Mouse (Mus musculus) midbrain, embryonic 15.5 days (tissue): ENCODE data around the gene Tenm2. TPM values are rescaled to one million over a fixed set of nuclear protein-coding genes. Genes with fewer than 3 reads are reported as not detected.

Source experiments
- ATAC-seq: fragments of 200-750 bp; cut with Nextera tagmentation; replicated peaks from 2 replicates; pipeline ENCODE4 v1.8.0; 2017; ENCODE audit warnings: moderate TSS enrichment
- H3K27ac ChIP-seq: fragments of 300-500 bp; sonication (generic); 2 replicates; pipeline ENCODE4 v1.5.1; 2015; ENCODE audit warnings: mild to moderate bottlenecking, inconsistent platforms
- H3K27me3 ChIP-seq: fragments of 300-500 bp; sonication (generic); replicated peaks from 2 replicates; pipeline ENCODE4 v1.6.1; 2015; ENCODE audit warnings: inconsistent platforms
- H3K36me3 ChIP-seq: fragments of 300-500 bp; sonication (generic); replicated peaks from 2 replicates; pipeline ENCODE4 v1.6.1; 2015; ENCODE audit warnings: inconsistent platforms
- H3K4me1 ChIP-seq: fragments of 300-500 bp; sonication (generic); 2 replicates; pipeline ENCODE4 v1.6.1; 2015; ENCODE audit warnings: inconsistent platforms
- H3K4me2 ChIP-seq: fragments of 300-500 bp; sonication (generic); 2 replicates; pipeline ENCODE4 v1.6.1; 2015; ENCODE audit warnings: inconsistent platforms, mild to moderate bottlenecking, moderate library complexity
- H3K4me3 ChIP-seq: fragments of 300-500 bp; sonication (generic); 2 replicates; pipeline ENCODE4 v1.5.1; 2015; ENCODE audit warnings: mild to moderate bottlenecking, inconsistent platforms
- H3K9ac ChIP-seq: fragments of 300-500 bp; sonication (generic); 2 replicates; pipeline ENCODE4 v1.6.1; 2015; ENCODE audit warnings: mild to moderate bottlenecking, inconsistent platforms
- H3K9me3 ChIP-seq: fragments of 300-500 bp; sonication (generic); 2 replicates; pipeline ENCODE4 v1.6.1; 2016; ENCODE audit warnings: inconsistent platforms
- WGBS: fragments of 180-500 bp; shearing (Covaris S2); methylation state at CpG from one replicate; pipeline ENCODE4 v1.1.7; 2015; ENCODE audit warnings: mixed read lengths; 5-methylcytosine and 5-hydroxymethylcytosine counted together
- polyA plus RNA-seq: library from polyadenylated mRNA; unstranded; fragments of >200 nt; fragmentation: Nextera tagmentation; extraction: Ambion mirVana; gene quantifications from 2 replicates; pipeline ENCODE4 v1.2.1, GENCODE M21; 2015

Gene Tenm2
- polyA plus RNA-seq, 1 experiment from 2014 or later, result 92.1 TPM

DNA sequence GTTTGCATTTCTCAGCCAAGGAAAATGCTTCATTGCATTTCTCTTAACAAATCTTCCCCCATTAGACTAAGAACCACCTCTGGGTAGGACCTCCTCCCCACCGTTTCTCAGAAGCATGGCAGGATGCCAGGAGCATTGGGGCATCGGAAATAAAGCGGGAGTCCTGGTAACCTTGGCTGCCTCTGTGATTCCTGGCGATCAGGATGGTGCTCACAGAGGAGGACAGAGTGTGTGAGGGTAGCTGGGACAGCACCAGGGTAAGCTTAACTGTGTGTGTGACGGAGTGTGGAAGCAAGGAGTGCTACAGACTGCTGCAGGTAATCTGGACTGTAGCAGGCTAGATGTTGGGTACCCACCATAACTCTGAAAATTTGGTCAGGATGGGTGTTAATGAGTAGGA is 806.8 kb downstream of the Tenm2 start:
- Histone ChIP-seq H3K4me2 (no peak overlapping the region), H3K4me1 (peaks cover 25% of the 10 kb centered on the region), H3K27me3 (no peaks in the 10 kb centered on the region), H3K9ac (no peak overlapping the region), H3K4me3 (no peak overlapping the region), H3K27ac (no peak overlapping the region), H3K36me3 (no peaks in the 10 kb centered on the region), H3K9me3 (no peaks in the 10 kb centered on the region)
- 56% methylated on average over 5 of the region's 5 CpGs for WGBS
- ATAC-seq, result peak; percentile 51; the same call in 1 of the 2 replicates

DNA sequence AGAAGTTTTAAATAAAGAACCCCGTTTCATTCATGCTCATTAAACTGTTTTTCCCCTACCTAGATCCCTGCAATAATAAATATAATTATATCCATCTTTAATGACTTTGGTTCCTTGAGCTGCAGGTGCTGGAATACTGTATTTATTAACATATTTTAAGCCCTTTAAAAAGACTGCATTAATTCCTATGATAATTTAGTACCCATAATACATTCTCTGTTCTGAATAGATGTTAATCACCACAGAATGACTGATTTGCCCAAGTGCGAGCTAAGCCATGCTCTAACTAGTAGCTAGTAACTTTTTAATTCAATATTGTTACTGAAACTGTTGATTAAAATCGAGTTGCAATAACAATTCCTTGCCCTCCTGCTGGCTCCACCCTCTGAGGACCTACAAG is 810.8 kb downstream of the Tenm2 start:
- H3K9ac ChIP-seq, result no peak overlapping the region
- no peaks in the 10 kb centered on the region for H3K9me3 ChIP-seq
- H3K27ac ChIP-seq, result no peak overlapping the region
- no peaks in the 10 kb centered on the region for H3K27me3 ChIP-seq
- no peak overlapping the region for H3K4me2 ChIP-seq
- H3K4me3 ChIP-seq, result no peak overlapping the region
- 52% methylated on average over 3 of the region's 3 CpGs for WGBS
- no peak for ATAC-seq
- H3K4me1 ChIP-seq, result peaks cover 11% of the 10 kb centered on the region
- H3K36me3 ChIP-seq, result no peaks in the 10 kb centered on the region

DNA sequence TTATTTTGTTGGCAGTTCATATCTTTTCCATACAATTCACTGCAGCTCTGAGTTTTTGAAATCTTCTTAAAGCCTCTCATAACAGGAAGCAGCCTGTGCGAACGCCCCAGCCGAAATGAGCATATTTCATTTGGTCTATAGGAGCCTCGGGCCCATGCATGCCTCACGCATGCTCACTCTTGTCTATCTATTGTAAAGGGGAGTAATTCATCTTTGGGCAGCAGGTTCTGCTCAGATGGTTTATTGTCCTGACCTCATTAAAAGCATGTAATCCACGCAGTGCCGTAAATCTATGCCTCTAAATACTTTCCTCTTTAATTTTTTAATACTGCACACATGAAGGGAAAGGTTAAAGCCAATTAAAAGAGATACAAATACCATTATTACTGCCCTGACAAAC is 815.7 kb downstream of the Tenm2 start:
- no peak overlapping the region for H3K27ac ChIP-seq
- peaks cover 3% of the 10 kb centered on the region for H3K4me1 ChIP-seq
- no peak for ATAC-seq
- H3K9me3 ChIP-seq, result no peaks in the 10 kb centered on the region
- no peak overlapping the region for H3K4me3 ChIP-seq
- H3K9ac ChIP-seq, result no peak overlapping the region
- H3K36me3 ChIP-seq, result no peaks in the 10 kb centered on the region
- no peaks in the 10 kb centered on the region for H3K27me3 ChIP-seq
- no peak overlapping the region for H3K4me2 ChIP-seq
- 61% methylated on average over 7 of the region's 7 CpGs for WGBS

DNA sequence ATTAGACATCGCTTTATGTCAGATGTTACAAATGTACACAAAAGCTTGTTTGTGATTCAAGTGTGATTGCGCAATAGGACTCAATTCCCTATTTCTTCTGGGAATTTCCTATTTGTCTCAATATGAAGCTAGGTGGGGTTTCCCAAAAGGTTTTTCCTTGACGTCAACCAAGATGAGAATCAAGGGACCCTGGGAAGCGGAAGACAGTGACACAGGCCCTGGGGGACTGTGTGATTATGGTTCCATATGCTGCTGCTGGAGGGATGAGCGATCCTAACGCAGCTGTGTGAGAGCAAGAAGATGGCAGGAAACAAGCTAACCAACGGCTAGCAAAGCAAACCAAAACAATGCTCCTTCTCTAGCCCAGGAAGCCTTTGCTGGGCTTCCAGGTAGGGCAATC is 820.5 kb downstream of the Tenm2 start:
- H3K4me1 ChIP-seq, result peaks cover 8% of the 10 kb centered on the region; the same call in 1 of the 2 replicates
- no peak overlapping the region for H3K27ac ChIP-seq
- no peak overlapping the region for H3K4me3 ChIP-seq
- 68% methylated on average over 7 of the region's 7 CpGs for WGBS
- no peak overlapping the region for H3K4me2 ChIP-seq
- ATAC-seq, result no peak
- H3K36me3 ChIP-seq, result no peaks in the 10 kb centered on the region
- no peaks in the 10 kb centered on the region for H3K27me3 ChIP-seq
- H3K9ac ChIP-seq, result no peak overlapping the region
- no peaks in the 10 kb centered on the region for H3K9me3 ChIP-seq

DNA sequence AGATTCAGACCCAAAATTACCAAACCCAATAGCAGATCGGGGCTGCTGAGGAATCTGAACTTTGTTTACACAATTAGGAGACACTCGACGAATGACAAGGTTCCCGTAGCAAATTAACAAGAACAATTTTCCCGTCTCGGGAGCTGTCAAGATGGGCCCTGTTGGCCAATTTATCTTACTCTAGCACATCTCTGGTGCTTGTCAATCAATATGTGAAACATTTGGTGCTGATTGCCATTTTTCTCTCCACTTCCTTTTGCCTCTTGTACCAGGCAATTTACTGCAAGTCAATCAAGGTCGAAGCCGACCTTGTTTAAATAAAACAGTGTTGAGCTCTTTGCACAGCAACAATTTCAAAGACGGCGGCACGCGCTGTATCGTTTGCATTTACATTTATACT is 824.9 kb downstream of the Tenm2 start:
- no peak overlapping the region for H3K27ac ChIP-seq
- no peak overlapping the region for H3K4me2 ChIP-seq
- H3K36me3 ChIP-seq, result no peaks in the 10 kb centered on the region
- H3K9me3 ChIP-seq, result no peaks in the 10 kb centered on the region
- H3K4me1 ChIP-seq, result peaks cover 8% of the 10 kb centered on the region; the same call in 1 of the 2 replicates
- H3K4me3 ChIP-seq, result no peak overlapping the region
- 61% methylated on average over 13 of the region's 13 CpGs for WGBS
- no peaks in the 10 kb centered on the region for H3K27me3 ChIP-seq
- no peak overlapping the region for H3K9ac ChIP-seq
- ATAC-seq, result no peak

DNA sequence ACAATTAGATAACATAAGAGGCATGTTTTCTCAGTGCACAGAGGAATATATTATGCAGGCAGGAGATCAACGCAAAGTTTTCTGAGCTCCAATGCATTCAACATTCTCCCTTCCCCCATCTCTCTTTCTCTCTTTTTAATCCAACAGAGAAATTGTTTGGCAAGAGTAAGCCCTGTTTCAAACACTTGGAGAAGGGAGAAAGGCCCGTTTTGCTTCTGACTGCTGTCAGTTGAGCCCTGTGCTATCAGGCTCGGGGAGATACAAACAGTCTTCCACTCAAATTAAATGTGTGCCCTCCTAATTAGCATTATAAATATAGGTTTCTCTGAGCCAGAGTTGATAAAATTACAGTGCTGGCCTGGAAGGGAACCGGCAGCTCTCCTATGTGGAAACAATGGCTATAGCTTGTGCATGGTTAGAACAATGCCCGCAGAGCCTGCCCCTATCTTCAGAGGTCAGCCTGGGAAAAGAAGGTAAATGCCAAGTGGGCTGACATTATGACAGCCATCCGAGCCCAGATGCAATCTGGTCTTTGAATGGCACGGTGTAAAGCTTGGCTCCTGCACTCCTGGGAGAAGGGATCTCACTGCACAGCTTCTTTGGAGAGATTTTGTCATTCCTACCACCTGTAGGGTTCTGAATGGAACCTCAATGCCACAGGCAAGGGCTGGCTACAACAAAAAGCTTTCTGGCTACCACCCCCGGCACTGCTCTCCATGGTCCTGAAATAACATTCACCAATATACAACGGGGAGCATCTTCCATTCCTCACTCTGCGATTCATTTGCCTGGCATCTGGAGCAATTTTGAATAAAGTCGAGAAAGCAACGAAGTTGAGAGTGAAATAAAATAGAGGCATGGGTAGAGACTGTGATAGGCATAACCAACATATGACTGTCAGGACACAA is 839.7 kb downstream of the Tenm2 start:
- Histone ChIP-seq H3K27ac (peak overlapping the region; percentile 50; the same call in 1 of the 2 replicates), H3K27me3 (no peaks in the 10 kb centered on the region), H3K4me3 (no peak overlapping the region), H3K36me3 (no peaks in the 10 kb centered on the region), H3K9ac (no peak overlapping the region), H3K9me3 (no peaks in the 10 kb centered on the region), H3K4me2 (no peak overlapping the region), H3K4me1 (peaks cover 19% of the 10 kb centered on the region)
- WGBS, result 28% methylated on average over 12 of the region's 12 CpGs
- no peak for ATAC-seq

DNA sequence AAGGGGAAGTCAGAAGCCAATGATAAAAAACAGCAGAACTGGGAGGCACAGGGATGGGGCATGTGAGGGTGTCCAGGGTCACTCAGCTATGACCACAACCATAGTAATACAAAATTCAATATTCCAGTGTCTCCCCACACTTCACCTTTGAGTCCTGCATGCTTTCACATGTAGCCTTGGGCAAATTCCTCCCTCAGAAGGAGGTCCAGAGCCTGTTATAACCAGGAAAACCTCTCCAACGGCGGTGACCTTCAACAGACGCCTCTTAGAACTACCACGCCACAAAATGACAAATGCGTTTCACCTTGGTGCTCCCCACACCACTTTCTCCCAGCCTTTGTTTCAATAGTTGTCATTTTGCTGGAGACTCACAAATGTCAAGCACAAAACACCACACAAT is 851.1 kb downstream of the Tenm2 start:
- H3K4me2 ChIP-seq, result no peak overlapping the region
- WGBS, result 93% methylated on average over 5 of the region's 5 CpGs
- H3K4me3 ChIP-seq, result no peak overlapping the region
- H3K27ac ChIP-seq, result no peak overlapping the region
- H3K9me3 ChIP-seq, result no peaks in the 10 kb centered on the region
- no peak overlapping the region for H3K9ac ChIP-seq
- no peaks in the 10 kb centered on the region for H3K27me3 ChIP-seq
- ATAC-seq, result no peak
- no peaks in the 10 kb centered on the region for H3K4me1 ChIP-seq
- no peaks in the 10 kb centered on the region for H3K36me3 ChIP-seq

DNA sequence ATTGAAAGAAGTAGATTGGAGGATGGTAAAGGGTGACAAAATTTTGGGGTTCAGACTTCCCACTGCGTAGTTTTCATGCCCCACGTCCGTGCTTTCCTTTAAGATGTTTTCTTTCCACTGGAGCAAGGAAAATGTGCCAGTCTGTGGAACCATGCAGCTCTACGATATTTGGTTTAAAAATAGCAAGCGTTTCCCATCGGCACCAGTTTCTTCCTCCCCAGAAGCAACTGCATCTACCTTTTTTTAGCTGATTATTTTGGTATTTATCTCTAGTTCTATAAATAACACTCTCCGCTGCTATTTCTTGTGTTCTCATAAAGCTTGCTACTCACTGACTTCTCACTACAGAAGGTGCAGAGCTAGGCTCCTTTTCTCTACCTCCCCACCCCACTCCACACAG is 864.0 kb downstream of the Tenm2 start:
- no peak overlapping the region for H3K9ac ChIP-seq

DNA sequence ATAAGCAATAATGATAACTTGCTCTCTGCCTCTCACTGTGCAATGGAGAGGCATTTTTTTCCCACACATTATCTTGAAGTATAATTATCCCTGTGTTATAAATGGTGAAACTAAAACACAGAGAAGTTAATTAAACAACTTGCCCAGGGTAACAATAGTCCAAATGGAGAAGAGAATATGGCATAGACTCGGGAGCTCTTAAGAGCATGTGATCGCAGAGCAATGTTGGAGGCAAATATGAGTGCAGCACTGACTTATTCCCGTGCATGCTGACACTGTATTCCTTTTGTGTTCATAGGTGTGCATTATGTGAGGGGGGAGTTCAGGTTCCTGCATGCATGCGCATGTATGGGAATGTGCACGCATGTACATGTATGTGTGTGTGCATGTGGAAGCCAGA is 870.7 kb downstream of the Tenm2 start:
- no peaks in the 10 kb centered on the region for H3K27me3 ChIP-seq
- 92% methylated on average over 5 of the region's 5 CpGs for WGBS
- H3K4me3 ChIP-seq, result no peak overlapping the region
- H3K9ac ChIP-seq, result no peak overlapping the region
- H3K4me1 ChIP-seq, result peaks cover 5% of the 10 kb centered on the region; the same call in 1 of the 2 replicates
- H3K36me3 ChIP-seq, result no peaks in the 10 kb centered on the region
- no peak for ATAC-seq
- no peak overlapping the region for H3K27ac ChIP-seq
- no peak overlapping the region for H3K4me2 ChIP-seq
- no peaks in the 10 kb centered on the region for H3K9me3 ChIP-seq

More for the DNA sequence above, 864.0 kb downstream of the Tenm2 start:
- 0 out of 2 replicates have a peak, but pooled peaks cover 3% of the 10 kb centered on the region for H3K4me1 ChIP-seq
- no peak overlapping the region for H3K4me3 ChIP-seq
- H3K36me3 ChIP-seq, result no peaks in the 10 kb centered on the region
- no peak overlapping the region for H3K4me2 ChIP-seq
- no peaks in the 10 kb centered on the region for H3K27me3 ChIP-seq
- WGBS, result 87% methylated on average over 7 of the region's 7 CpGs
- ATAC-seq, result no peak
- no peaks in the 10 kb centered on the region for H3K9me3 ChIP-seq
- no peak overlapping the region for H3K27ac ChIP-seq

DNA sequence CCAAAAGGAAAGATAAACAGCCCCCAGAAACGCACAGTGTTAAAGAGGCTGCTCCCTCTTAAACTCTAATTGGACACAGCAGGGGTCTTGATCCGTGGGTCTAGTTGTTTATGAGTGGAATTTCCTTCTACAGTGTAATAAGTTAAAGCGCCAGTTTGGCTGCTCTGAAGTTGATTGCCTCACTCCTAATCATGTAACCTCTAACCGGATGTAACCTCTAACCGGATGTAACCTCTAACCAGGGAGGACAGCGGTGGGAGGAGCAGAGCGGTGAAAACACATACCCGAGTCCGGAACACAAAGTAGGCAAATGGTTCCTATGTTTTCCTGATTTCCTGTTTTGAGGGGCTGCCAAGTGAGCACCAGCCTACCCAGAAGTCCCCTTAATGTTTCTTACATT is 871.3 kb downstream of the Tenm2 start:
- 64% methylated on average over 9 of the region's 9 CpGs for WGBS
- ATAC-seq, result no peak

DNA sequence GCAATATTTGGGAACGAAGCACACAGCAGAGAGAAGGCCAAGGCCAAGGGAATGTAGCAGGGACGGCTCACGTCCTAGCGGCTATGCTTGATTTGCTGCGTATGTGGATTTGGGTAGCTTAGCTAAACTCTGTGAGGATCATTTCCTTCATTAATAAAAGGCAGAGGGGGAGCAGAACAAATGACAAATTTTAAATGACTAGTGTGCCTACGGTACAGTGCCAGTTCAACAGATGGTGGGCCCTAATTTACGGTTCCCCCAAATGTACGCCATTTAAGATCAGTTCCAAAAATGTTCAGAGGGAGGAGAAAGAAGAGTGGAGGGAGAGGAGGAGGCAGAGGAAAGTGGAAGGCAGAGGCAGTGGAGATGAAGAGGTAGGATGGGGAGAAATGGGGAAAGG is 873.2 kb downstream of the Tenm2 start:
- no peaks in the 10 kb centered on the region for H3K36me3 ChIP-seq
- peaks cover 5% of the 10 kb centered on the region; the same call in 1 of the 2 replicates for H3K4me1 ChIP-seq
- 81% methylated on average over 8 of the region's 8 CpGs for WGBS
- H3K27me3 ChIP-seq, result no peaks in the 10 kb centered on the region
- no peak overlapping the region for H3K9ac ChIP-seq
- no peaks in the 10 kb centered on the region for H3K9me3 ChIP-seq
- no peak overlapping the region for H3K4me3 ChIP-seq
- H3K27ac ChIP-seq, result no peak overlapping the region
- ATAC-seq, result no peak
- H3K4me2 ChIP-seq, result no peak overlapping the region

More for the DNA sequence above, 871.3 kb downstream of the Tenm2 start:
- peaks cover 5% of the 10 kb centered on the region; the same call in 1 of the 2 replicates for H3K4me1 ChIP-seq
- H3K27ac ChIP-seq, result no peak overlapping the region
- no peak overlapping the region for H3K9ac ChIP-seq
- no peaks in the 10 kb centered on the region for H3K36me3 ChIP-seq
- no peak overlapping the region for H3K4me3 ChIP-seq
- H3K27me3 ChIP-seq, result no peaks in the 10 kb centered on the region
- H3K9me3 ChIP-seq, result no peaks in the 10 kb centered on the region
- H3K4me2 ChIP-seq, result no peak overlapping the region

DNA sequence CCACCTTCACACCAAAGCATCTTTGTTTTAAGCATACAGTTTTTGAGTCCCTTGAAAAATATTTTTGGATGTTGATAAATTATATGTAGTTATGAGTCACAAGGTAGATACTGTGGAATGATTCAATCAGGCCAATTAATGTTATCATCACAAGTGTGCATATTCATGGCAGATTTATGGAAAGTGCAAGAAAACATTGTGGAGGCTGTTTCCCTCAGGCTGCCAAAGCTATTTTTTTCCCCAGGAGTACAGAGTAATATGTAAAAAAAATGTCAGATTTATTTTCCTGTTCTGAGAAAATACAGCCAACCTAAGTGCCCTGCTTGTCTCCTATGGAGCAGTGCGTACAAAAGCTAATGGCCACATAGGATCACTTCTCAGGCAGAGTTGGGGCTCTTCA is 882.5 kb downstream of the Tenm2 start:
- Histone ChIP-seq H3K4me1 (peaks cover 8% of the 10 kb centered on the region), H3K36me3 (no peaks in the 10 kb centered on the region), H3K27ac (no peak overlapping the region), H3K9ac (no peak overlapping the region), H3K27me3 (no peaks in the 10 kb centered on the region), H3K4me3 (no peak overlapping the region), H3K4me2 (no peak overlapping the region), H3K9me3 (no peaks in the 10 kb centered on the region)
- 79% methylated on average over 1 of the region's 1 CpGs for WGBS
- no peak for ATAC-seq

DNA sequence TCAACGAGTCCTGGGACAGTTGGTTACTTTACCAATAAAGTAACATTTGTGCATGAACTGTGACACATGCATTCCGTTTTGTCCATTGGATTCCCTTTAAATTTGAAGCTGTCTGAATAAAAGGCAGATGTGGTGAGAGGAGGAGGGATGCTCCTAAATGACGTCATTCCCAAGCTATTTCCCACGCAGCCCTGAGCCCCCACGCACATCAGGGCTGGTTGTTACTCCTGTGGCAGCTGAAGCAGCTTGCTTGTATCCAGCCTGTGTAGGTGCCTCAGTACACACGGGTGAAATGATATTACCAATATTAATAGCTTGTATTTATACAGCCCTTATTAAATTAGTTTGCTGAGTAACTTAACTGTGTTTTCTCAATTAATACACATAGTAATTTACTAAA is 884.0 kb downstream of the Tenm2 start:
- Histone ChIP-seq H3K9me3 (no peaks in the 10 kb centered on the region), H3K4me1 (peaks cover 8% of the 10 kb centered on the region), H3K27ac (no peak overlapping the region), H3K9ac (no peak overlapping the region), H3K4me3 (no peak overlapping the region), H3K27me3 (no peaks in the 10 kb centered on the region), H3K36me3 (no peaks in the 10 kb centered on the region), H3K4me2 (no peak overlapping the region)
- WGBS, result 64% methylated on average over 6 of the region's 6 CpGs
- no peak for ATAC-seq
